Mouse (Mus musculus) left cerebral cortex, adult 18-20 months (tissue): ENCODE measurements around the gene Ywhah. TPM values are rescaled to one million over a fixed set of nuclear protein-coding genes. Genes with fewer than 3 reads are reported as not detected.
A peak's percentile ranks its signal among the peaks of the same experiment; 100 is the strongest.
"Not testable (repeated sequence)": the region's sequence is repeated elsewhere in the genome, so short reads cannot be mapped to it uniquely, and the experiment has no call there.

Experiments
- DNase-seq, 2 experiments: peaks; one replicate each; pipeline ENCODE4 v3.0.0; 2021 to 2022; ENCODE audit warnings: low spot score in 2 of 2, mixed read lengths in 1 of 2
- total RNA-seq, 2 experiments: library from RNA; stranded (reverse); gene quantifications; 2 replicates each; pipeline ENCODE4 v1.2.3; 2021

Ywhah gene
- total RNA-seq, 2 experiments from 2014 or later, result 1,087 to 1,156 TPM

DNA sequence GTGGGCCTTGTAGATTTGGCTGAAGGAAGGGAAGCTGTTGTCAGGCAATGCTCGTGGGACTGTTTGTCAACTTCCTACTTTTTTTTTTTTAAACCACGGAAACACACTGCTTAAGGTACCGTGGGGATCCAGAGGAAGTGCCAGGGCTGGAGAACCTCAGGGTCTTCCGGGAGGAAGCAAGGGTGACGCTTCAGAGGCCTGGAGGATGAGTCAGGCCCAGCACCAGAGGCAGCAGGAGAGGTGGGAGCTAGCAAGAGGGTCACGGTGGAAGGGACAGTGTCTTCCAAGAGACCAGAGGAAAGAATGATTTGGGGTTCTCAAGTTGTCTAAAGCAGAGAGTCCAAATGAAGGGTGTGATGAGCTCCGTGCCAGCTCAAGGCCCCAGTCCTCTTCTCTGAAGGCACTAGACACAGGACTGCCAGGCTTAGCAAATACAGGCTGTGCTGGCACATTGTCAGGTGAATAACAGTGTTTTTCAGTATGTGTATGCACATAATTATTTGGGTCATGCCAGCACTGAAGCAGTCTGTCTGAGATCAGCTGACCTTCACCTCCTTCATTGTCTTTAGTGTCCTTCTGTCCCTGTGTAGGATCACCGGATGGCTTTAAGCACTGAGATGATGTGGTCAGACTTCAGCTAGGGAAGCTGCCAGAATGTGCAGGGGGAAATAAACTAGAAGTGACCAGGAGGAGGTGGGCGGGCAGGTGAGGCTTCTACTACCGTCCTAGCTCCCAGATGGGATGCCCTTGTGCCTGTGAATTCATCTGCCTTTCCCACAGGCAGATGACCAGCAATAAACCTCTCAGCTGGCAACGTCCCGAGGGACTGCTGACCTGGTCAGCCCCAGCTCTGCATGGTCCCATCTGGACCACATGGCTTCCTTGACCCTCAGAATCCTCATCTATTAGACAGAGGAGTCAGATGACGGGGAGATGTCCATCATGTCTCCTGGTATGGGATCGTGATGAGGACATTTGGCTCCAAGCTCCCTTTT, 8.5 kb upstream of the Ywhah start:
- DNase-seq, result no peak

- DNase-seq, result peak; percentile 31 to 63
Measured at GRCm38 (mm10) chr5:33011132-33012106, 7.2 kb upstream of the Ywhah start.

DNA sequence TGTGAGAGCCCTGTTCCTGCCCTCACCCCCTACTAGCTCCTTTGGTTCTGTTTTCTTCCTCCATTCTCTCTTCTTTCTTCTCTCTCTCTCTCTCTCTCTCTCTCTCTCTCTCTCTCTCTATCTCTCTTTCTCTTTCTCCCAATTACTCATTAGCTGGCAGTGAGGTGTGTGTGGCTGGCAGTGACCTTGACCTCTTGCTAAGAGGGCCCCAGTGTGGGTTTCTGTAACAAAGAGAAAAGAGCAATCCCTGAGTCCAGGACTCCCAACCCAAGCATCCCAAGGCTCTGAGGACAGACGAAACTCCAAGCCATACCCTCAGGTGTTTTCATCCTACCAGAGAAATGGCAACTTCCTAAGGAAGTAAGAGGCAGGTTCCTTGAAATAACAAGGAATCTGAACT, 4.5 kb upstream of the Ywhah start:
- DNase-seq, result no peak

GRCm38 (mm10) chr5:33015579-33015978, 3.0 kb upstream of the Ywhah start:
- DNase-seq, result peak; percentile 55 to 59

- no peak for DNase-seq
Measured at GRCm38 (mm10) chr5:33018189-33018560, 441 bp upstream of the Ywhah start.

DNA sequence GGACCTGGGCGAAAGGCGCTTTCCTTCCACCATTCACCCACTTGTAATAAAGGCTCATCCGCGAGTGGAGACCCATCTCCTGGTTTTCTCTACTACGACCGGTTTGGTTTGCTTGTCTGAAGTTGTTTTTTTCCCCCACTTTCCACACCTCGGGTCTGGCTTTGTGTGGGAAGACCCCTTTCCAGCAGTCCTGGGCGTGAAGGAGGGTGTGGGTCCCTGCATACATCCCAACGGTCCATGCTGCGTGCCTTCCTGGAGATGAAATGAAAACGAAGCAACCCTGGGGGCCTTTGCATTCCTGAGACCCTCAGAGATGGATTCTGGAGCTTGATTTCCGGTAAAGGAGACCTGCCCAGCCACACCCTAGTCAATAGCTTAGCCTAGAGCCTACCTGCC, 808 bp downstream of the Ywhah start:
- DNase-seq, result no peak

GRCm38 (mm10) chr5:33021622-33022021, 3.0 kb downstream of the Ywhah start:
- peak in 1 of 2 experiments; percentile 59 for DNase-seq

DNA sequence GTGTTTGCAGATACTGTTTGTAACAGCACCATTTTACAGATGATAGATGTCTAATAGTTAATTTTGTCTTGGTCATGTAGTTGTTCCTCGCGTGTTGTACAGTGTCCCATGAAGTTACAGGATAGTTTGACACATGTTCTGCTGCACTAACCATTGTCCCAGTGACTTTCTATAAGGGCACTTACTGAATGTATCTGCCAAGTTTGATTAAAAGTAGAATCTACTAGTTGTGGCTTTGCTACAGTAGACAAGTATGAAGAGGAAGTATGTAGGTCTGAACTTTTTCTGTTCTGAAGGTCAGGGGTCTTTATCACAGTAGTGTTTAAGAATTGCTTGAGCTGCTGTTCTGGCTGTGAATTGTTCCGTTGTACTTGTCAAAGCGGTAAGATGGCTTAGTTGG, 4.7 kb downstream of the Ywhah start:
- DNase-seq, result no peak

DNA sequence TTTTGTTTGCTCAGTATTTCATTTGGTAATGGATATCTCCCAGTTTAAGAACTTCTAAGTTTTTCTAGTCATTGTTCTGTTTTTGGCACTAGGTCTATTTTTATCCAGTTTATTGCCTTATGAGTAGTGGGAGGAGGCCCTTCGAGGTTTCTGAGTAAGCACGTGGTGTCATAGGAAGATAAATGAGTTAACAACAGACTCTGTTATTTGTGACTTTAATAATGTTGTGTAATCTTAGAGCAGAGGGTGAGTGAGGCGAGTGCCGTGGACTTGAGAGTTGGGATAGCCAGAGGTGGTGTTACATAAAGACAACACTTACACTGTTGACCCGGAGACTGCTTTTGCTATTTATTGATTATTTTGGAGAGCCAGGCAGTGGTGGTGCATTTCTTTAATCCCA, 5.9 kb downstream of the Ywhah start:
- no peak for DNase-seq

- DNase-seq, result no peak
Measured at GRCm38 (mm10) chr5:33028656-33029055, 10.0 kb downstream of the Ywhah start.

DNA sequence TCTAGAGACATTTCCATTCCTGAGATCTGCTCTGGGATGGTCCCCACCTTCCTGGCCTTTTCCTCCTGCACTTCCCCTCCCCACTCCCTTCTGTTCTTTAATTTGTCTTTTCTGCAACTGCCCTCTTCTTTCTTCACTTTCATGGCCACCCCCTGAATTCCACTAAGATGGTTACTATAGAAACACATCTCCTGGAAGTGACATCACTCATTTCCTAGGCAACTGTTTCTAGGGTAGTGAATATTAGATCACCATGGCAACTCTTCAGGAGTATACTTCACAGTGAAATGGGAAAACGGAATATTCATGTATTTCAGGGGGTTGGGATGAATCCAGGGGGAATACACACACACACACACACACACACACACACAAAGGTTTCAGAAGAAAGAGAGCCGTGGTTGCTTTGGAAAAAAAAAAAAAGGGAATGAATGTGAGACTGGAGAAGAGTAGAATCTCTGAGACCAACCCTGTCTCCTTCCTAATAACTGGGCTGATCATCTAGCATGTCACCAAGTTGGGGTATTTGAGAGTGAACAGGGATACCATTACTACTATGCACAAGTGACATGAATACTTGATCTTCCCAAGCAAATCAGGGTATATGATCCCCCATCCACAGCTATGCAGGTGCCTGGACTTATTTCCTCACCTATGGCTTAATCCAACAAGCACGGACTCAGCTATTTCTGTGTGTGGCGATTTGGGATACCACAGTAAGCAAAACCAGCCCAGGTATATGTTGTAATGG, 12.0 kb downstream of the Ywhah start:
- no peak for DNase-seq

GRCm38 (mm10) chr5:33032036-33032773, 13.6 kb downstream of the Ywhah start:
- DNase-seq, result no peak

- DNase-seq, result peak; percentile 83 to 86
Measured at GRCm38 (mm10) chr5:33033121-33033520, 14.5 kb downstream of the Ywhah start.

GRCm38 (mm10) chr5:33033633-33034032, 15.0 kb downstream of the Ywhah start:
- not testable (repeated sequence) for DNase-seq

DNA sequence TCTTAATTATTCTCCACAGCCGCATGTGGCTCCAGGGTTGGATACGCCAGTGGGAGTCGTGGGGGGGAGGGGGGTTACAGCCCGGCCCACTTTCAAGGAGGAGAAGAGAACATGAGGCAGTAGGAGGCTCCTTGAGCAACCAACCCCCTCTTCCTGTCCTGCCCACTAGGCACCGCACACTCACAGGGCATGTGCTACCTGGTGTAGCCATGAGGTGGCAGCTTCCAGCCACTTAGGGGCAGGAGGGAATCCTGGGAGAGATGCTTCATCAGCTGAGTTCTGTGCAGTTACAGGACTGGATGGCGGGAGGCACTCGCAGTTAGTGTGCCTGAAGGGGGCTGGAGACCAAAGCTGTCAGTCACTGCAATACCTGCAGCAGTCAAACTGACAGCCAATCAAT, 15.5 kb downstream of the Ywhah start:
- no peak for DNase-seq

- no peak for DNase-seq
Measured at GRCm38 (mm10) chr5:33034916-33035315, 16.3 kb downstream of the Ywhah start.

DNA sequence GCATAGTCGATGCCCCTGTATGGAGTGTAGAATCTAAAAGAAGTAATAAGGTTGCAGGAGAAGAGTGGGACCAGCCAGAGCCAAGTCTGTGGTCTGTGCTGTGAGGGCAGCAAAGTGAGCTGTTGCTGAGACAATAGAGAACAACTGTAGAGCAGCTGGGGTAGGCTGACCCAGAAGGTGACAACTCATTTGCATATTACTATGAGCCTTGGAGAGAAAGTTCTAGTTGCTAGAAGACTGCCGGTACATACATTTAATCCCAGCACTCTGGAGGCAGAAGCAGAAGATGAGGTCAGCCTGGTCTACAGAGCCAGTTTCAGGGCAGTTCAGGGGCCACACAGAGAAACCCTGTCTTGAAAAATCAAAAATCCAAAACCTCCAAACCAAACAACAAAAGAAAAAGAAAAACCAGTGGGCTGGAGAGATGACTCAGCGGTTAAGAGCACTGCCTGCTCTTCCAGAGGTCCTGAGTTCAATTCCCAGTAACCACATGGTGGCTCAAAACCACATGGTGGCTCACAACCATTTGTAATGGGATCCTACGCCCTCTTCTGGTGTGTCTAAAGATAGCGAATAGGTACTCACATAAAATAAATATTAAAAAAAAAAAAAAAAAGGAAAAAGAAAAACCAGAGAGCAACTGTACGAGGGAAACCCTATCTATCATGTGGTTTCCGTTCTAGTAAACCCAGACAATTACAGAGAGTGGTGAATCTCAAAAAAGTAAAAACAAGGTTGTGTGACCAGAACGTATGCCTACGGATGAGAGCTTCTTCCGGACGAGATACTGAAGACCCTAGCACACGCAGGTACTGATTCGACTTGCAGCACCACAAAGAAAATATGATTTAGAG, 20.3 kb downstream of the Ywhah start:
- no peak for DNase-seq

GRCm38 (mm10) chr5:33039510-33039911, 20.9 kb downstream of the Ywhah start:
- DNase-seq, result peak; percentile 67 to 70

DNA sequence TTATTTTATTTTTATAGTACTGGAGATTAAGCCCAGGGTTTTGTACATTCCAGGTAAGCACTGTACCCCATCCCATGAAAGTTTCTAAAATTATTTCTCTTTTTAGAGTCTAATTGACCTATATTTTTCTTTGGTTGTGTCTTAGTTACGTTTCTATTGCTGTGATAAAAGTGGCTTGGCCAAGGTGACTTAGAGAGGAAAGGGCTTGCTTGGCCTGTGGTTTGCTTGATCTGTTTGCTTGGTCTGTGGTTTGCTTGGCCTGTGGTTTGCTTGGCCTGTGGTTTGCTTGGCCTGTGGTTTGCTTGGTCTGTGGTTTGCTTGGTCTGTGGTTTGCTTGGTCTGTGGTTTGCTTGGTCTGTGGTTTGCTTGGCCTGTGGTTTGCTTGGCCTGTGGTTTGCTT, 22.1 kb downstream of the Ywhah start:
- not testable (repeated sequence) for DNase-seq
